Mouse (Mus musculus) spleen, adult 12 weeks (tissue): ENCODE results near the gene Mdn1.

Source experiments
- DNase-seq: peaks from one replicate; pipeline ENCODE4 v3.0.0; 2022; ENCODE audit warnings: low spot score

Gene Mdn1

DNA sequence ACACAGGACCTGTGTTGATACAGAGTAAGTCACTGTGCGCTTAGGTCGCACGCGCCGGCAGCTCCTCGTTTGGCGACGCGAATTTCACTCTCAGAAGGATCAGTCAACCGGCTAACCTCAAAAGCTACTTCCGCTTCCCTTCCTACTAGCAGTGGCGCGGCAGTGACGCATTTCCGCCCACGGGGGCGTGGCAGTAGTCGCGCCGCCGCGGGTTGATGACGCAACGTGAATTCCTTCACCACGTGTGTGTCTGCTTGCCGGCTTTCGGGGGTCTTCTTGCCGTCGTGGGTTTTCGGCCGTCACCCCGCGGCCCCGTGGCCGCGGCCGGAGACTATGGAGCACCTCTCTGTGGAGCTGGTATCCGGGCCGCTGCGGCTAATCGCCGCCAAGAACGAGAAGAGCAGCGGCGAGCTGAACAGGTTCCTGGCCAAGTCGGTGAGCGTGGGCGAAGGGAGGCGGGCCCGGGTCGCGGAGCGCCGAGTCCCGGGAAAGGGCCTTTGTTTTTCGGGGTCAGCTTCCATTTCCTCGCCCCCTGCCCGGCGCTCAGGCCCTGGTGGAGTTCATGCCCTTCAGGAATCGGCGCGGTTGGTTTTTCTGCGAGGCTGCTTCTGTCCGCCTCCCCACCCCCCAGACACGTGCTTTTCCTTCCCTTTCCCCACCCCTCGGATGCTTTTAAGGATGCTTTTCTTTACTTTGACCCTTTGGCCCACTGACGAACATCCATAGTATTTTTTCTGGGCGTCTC lies at the start of gene Mdn1:
Mdn1 (plus strand) TSS at position 202 of the 745 bp plus-strand sequence.
- peak; percentile 91 for DNase-seq

DNA sequence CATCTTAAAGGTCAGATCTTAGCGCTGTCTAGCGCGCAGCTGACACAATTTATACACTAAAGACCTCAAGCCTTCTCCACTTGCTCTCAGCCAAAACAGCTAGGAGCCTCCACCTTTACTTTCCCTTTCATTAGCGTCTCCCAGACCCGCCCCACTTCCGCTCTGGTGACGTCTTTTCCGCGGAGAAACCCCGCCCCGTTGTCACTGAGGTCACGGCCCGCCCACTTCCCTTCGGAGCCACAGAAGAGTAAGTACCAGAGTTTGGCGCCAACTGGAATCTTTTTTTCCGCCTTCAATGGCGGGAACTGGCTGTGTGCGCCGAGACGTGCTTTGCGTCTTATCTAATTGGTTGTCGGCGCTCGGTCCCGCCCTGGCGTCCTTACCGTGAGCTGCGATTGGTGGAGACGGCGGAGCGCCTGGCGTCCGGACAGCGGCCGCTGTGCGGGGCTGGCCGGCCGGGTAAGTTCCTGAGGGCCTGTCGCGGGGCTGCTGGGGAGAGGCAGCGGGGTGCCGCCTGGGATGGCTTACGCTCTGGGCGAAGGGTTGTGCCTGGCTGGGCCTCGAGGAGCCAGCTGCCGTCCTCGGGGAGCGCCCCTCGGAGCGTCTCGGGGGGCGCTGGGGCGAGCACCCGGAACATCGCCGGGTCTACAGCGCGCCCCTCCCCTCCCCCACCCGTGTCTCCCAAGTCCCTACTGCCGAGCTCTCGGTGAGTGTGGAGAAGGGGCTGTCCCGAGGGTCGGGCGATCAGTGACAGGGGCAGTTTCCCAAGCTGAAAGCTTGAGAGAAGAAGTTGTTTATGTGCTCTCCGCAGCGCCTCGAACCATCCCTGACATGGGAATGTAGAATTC lies 41.7 kb upstream of the Mdn1 start, which contains the start of gene Casp8ap2:
Casp8ap2 (plus strand) TSS at position 418 of the 848 bp plus-strand sequence.
- DNase-seq: peak; percentile 99

DNA sequence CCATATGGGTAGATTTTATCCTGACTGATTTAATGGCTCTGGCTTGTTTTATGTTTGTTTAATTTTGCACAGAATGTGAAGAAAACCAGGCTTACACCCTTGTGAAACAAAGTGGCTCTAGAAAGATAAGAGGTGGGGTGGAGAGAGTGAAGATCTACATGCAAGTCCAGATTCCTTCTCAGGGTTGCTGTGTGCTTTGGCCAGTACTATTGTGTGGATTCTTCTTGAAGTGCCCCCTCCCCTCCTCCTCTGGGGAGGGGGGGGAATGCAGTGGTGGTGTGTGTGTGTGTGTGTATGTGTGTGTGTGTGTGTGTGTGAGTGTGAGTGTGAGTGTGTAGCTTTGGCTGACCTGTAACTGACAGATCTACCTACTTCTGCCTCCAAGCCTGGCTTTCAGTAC lies 35.3 kb upstream of the Mdn1 start:
- DNase-seq: no peak

DNA sequence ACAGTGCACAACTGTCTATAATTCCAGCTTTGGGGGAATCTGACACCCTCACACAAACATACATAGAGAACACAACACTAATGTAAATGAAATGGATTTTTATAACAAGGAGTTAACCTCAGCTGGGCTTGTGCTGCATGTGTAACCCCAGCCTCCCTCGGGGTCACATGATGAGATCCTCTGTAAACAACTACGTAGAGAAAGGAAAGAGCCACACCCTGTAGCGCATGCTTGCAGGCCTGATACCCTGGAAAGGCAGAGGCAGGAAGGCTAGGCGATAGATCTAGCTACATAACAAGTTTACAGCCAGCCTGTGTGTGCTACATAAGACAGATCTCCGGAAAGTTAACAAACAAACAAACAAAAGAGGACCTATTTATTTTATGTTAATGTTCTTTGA lies 5.2 kb upstream of the Mdn1 start:
- no peak for DNase-seq

DNA sequence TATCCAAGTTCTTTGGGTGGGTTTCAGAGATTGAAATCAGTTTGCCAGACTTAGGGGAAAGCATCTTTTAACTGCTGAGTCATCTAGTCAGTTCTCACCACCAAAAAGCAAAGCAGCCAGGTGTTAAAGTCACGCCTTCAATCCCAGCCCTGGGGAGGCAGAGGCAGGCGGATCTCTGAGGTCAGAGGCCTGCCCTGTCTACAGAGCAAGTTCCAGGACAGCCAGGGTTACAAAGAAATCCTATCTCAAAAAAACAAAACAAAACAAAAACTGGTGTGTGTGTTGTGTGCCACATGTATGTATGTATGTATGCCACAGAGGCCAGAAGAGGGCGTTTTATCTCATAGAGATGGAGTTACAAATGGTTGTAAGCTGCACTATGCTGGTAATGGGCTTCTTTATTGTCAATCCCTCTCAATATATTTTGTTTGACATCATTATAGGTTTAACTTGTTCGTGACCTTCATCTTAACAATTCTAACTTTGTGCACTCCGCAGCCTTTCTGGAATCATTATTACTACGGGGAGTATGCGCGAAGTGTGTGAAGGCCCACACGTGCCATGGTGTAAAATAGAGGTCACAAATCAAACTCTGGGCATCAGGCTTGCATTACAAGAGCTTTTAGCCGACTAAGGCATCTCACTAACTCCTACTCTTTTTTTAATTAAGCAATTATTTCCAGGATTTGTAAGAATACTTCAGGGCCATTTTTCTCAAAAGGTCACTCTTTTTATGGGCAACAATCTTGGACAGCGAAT lies 594 bp upstream of the Mdn1 start:
- DNase-seq: no peak

DNA sequence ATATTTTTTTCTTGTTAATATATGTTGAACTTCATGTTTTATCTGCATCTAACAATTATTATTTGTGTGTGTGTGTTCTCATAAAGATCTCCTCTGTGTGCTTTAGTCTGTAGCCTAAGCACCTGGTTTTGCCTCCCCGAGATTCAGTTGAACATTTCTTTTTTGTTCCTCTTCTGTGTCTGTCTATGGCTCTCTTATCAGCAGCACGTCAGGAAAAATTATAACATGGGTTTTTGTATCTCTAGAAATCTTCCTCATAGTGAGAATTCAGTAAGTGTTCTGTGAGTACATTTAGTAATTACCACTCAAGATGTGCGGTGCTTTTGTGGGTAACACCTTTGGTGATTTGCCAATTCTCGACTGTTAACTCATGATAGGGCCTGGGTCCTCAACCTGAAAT lies 8.9 kb downstream of the Mdn1 start:
- no peak for DNase-seq

DNA sequence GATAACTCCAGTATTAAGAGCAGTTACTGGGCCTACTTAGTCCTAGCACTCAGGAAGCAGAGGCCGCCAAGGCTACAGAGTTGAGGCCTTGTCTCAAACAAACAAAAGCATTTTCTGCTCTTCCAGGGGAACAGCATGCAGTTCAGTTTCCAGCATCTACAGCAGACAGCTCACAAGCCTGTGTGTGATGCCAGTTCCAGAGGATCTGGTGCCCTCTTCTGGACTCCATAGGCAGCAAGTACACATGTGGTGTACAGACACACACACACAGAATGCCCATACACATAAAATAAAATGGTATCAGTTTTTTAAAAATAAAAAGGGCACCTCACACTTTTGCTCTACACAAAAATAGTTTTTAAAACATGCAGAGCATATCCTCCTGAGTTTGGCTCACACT lies 11.4 kb downstream of the Mdn1 start:
- DNase-seq: no peak

GRCm38 (mm10) chr4:32669825-32670224 lies 12.9 kb downstream of the Mdn1 start:
- no peak for DNase-seq

DNA sequence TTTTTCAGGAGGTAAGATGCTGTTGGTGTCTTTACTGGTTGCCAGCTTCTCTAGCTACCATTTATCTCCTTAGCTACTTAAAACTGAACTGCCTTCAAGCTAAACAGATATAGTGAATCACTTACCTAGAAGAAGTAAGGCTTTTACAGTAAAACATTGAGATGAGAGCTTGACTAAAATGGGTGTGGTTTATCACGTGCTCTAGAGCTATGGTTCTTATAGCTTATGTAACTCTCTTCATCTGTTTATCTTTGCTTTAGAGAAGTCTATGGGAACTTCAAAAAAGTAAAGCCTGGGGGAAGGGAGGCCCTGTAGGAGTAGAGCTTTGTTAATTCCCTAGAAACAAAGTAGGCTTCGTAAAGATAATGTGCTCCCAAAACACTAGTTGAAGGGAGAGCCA lies 17.1 kb downstream of the Mdn1 start:
- DNase-seq: no peak

DNA sequence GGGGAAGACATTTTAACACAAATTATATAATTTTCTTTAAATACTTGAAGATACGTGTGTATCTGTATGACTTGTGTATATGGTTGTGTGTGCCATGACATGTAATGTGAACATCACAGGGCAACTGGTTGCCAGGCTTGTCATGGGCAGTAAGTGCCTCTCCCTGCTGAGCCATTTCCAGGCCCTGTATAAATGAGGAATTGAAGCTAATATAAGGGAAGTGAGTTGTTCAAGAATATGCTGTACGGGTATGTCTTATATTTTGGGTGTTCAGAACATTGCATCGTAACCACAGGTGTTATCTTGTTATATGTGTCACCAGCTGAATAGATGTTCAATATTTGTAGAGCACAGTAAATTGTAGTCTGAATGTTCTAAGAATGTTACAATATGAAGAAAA lies 20.6 kb downstream of the Mdn1 start:
- DNase-seq: no peak

DNA sequence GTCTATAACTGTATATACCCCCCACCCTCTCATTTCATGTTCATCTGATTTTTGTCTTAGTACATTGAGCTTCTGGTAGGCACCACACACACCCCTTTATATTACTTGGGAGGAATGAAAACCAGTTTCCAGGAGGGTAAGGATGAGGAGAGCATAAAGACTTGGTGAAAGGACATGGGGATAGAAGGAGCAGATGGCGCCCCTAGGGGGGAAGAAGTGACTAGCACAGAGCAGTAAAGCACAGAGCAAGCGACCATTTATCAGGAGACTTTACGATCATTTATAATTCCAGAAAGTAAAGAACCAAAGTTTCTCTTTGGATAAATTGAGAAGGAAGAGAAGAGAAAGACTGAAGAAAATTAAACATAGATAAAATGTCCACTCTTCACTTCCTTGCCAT lies 23.9 kb downstream of the Mdn1 start:
- no peak for DNase-seq

- DNase-seq: no peak
Observed at GRCm38 (mm10) chr4:32682471-32682870, 25.6 kb downstream of the Mdn1 start.

DNA sequence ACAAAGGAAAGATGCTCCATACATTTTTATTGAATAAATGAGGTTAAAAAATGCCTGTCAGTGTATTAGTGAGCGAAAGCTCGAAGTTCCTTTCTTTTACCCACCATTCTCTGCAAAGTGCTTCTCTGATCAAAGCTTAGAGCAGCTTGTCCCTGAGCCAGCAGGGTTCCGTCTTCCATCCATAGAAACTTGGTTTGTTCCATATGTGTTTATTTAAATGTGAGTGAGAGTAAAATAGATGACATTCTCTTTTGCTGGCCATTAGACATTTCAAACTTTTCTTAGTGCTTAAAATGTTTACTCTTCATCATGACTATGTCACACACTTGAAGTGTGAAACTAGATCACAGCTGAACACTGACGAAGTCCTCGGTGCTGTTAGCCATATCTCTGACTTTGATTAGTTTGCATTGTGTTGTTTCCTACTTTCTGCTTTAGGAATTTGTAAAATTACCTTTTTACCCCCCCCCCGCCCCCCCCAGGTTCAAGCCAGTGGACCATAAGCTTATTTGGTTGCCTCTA lies 26.2 kb downstream of the Mdn1 start:
- no peak for DNase-seq

DNA sequence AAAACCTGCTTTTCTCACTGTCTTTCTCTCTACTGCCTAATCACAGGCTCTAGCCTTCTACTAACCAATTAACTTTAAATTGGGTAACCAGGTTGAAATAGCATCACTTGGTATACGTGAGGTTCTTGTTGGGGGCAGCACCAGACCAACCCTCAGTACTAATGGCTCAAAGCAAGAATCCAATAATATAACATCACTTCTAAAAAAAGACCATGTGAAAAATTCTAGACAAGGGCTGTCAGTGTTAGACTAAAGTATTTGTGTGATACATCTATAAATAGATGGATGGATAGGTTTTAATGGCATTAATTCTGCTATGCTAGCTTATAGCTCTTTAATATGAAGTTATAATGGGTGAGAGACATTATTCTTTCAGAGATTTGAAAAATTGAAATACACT lies 60.8 kb downstream of the Mdn1 start:
- DNase-seq: no peak

DNA sequence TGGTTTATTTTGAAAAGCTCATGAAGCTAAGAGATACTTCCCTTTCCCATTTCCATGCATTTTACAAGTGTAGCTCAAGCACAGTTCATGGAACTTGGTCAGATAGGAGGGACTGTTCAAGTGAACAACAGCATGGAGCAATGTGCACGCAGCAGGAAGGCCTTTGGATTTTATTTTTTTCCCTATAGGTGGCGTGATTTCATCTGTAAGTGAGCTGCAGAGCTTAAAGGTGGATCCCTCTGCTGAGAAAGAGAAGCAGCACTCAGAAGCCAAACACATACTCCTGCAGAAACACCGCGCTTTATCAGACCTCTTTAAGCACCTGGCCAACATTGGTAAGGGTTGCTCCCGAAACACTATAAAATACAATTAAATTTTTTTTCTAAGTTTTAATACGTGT lies 88.5 kb downstream of the Mdn1 start:
- no peak for DNase-seq

DNA sequence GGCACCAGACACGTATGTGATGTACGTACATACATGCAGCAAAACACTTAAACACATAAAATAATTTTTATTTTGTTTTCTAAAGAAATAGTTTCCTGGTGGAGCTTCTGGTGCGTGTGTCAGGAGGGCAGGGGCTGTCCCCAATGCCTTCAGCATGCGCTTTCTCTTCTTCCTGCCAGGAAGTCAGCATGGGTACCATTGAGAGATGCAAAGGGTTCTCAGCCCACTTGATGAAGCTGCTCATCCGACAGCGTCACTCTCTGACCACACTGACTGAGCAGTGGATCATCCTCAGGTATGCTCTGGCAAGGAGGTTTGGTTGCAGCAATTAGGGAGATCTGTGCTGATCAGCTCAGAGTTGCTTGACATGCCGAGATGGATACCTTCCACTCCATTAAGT lies 91.5 kb downstream of the Mdn1 start:
- no peak for DNase-seq

- DNase-seq: no peak
Observed at GRCm38 (mm10) chr4:32750711-32751110, 93.8 kb downstream of the Mdn1 start.

DNA sequence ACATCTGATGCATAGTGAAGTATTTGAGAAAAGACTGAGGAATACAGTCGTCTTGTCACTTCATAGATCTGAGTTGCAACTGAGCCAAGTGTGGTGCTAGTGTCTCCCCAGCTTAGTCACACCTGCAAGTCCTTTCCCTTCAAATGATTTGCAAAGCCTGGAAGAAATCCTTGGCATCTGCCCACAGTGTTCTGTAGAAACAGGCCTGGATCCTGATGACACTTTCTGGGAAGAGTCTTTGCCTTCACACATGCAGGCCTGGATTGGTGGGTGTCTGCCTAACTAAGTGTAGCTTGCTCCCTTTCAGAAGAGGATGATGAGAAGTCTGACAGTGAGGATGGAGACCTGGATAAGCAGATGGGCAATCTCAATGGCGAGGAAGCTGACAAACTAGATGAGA lies 100.5 kb downstream of the Mdn1 start:
- DNase-seq: no peak

GRCm38 (mm10) chr4:32767471-32767870 lies 110.6 kb downstream of the Mdn1 start:
- DNase-seq: no peak

DNA sequence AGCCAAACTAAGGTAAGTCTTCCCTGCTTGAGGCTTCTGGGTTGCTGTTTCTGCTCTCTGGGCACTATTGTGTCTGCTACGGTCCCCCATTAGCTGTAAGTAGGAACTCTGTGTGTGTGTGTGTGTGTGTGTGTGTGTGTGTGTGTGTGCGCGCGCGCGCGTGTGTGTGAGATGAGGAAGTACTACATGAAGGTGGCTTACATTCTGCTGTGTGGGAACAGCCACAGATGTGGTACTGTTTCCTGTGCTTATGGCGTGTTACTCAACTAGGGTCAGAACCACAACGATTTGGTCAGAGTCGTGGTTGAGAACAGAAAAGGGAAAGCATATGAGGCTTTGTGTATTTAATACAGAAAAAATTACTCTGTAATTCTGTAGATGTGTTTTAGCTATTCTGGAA lies 111.1 kb downstream of the Mdn1 start:
- no peak for DNase-seq

- no peak for DNase-seq
Observed at GRCm38 (mm10) chr4:32770284-32770810, 113.4 kb downstream of the Mdn1 start.

DNA sequence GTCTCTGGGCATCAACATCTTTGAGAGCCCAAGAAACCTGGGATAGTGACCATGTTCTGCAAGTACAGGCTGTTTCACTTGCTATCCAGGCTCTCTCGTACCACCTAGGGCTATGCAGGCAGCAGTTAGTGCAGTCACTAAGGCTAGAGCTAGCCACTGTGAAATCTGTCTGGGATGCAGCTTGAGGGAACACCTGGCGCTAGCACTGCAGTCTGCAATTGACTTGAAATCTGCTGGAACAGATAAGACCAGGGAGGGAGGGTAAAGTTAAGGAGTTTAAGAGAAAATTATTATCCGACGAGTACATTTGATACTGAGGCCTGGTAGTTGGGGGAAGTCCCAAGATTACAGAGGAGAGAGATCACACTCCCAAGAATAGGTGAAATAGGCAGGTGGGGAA lies 123.1 kb downstream of the Mdn1 start:
- no peak for DNase-seq
